Mouse (Mus musculus) liver, postnatal 0 days (tissue): ENCODE results near the gene Spaca6. TPM values are rescaled to one million over a fixed set of nuclear protein-coding genes. Genes with fewer than 3 reads are reported as not detected.

Source experiments
- ATAC-seq: fragments of 200-750 bp; cut with Nextera tagmentation; 2 replicates; pipeline ENCODE4 v1.8.0; 2017; ENCODE audit warnings: mild to moderate bottlenecking, moderate library complexity
- DNase-seq: peaks from one replicate; pipeline ENCODE4 v3.0.0-alpha.2; 2016
- H3K27ac ChIP-seq: fragments of 300-500 bp; sonication (generic); 2 replicates; pipeline ENCODE4 v1.5.1; 2014; ENCODE audit warnings: antibody characterized with exemption, moderate library complexity, mild to moderate bottlenecking, low read depth
- H3K27me3 ChIP-seq: fragments of 300-500 bp; sonication (generic); 2 replicates; pipeline ENCODE4 v1.6.1; 2014; ENCODE audit warnings: low read length, control low read depth, mixed read lengths; ENCODE audit not compliant: insufficient read depth
- H3K36me3 ChIP-seq: fragments of 300-500 bp; sonication (generic); replicated peaks from 2 replicates; pipeline ENCODE4 v1.6.1; 2014; ENCODE audit warnings: mild to moderate bottlenecking, control low read depth, low read length, moderate library complexity, mixed read lengths; ENCODE audit not compliant: insufficient read depth
- H3K4me1 ChIP-seq: fragments of 300-500 bp; sonication (generic); 2 replicates; pipeline ENCODE4 v1.6.1; 2014; ENCODE audit warnings: antibody characterized with exemption, mild to moderate bottlenecking, control low read depth; ENCODE audit not compliant: insufficient read depth
- H3K4me2 ChIP-seq: fragments of 300-500 bp; sonication (generic); 2 replicates; pipeline ENCODE4 v1.6.1; 2014; ENCODE audit warnings: low read depth, mild to moderate bottlenecking, low read length, moderate library complexity, mixed read lengths
- H3K4me3 ChIP-seq: fragments of 300-500 bp; sonication (generic); 2 replicates; pipeline ENCODE4 v1.5.1; 2014; ENCODE audit warnings: low read depth, low read length
- H3K9ac ChIP-seq: fragments of 300-500 bp; sonication (generic); replicated peaks from 2 replicates; pipeline ENCODE4 v1.6.1; 2014; ENCODE audit warnings: mild to moderate bottlenecking, moderate library complexity
- H3K9me3 ChIP-seq: fragments of 300-500 bp; sonication (generic); 2 replicates; pipeline ENCODE4 v1.6.1; 2016; ENCODE audit warnings: mild to moderate bottlenecking, control low read depth, low read length, mixed read lengths
- CTCF ChIP-seq: sonication (generic); IDR thresholded peaks from 2 replicates; pipeline ENCODE4 v1.5.1; 2016; ENCODE audit warnings: antibody characterized with exemption, low read depth
- EP300 ChIP-seq: IDR thresholded peaks from 2 replicates; pipeline ENCODE4 v1.6.1; 2016; ENCODE audit warnings: antibody characterized with exemption, low read depth, mild to moderate bottlenecking
- whole genome bisulfite sequencing: fragments of 180-500 bp; shearing (Covaris S2); extraction: QIAGEN DNeasy Blood & Tissue Kit; methylation state at CpG from one replicate; pipeline ENCODE4 v1.1.7; 2014; ENCODE audit not compliant: insufficient replicate concordance; 5-methylcytosine and 5-hydroxymethylcytosine counted together
- microRNA counts: library from miRNA; unstranded; fragments of <30 nt; microRNA quantifications from one replicate; lab custom pipeline; 2015
- microRNA-seq: library from miRNA; unstranded; fragments of <30 nt; microRNA quantifications from one replicate; pipeline ENCODE4, GENCODE M21; 2016
- polyA plus RNA-seq: library from polyadenylated mRNA; unstranded; fragments of >200 nt; fragmentation: Nextera tagmentation; extraction: Ambion mirVana; gene quantifications from 2 replicates; pipeline ENCODE4 v1.2.1, GENCODE M21; 2015

Gene Spaca6
- polyA plus RNA-seq, 1 experiment from 2014 or later: 2.1 TPM

GRCm38 (mm10) chr17:17883840-17884239 lies 56.9 kb downstream of the Spaca6 start, which contains the start of gene Fpr1:
Gene Fpr1 (minus strand): TSS chr17:17883940.
- H3K36me3 ChIP-seq: no peaks in the 10 kb centered on the region
- DNase-seq (no peak), ATAC-seq (no peak)
- H3K4me1 ChIP-seq: no peaks in the 10 kb centered on the region
- peak within 1 kb of the TSS; percentile 26; the same call in 1 of the 2 replicates for H3K27ac ChIP-seq
- 37% methylated on average over 1 of the region's 1 CpGs for WGBS
- no peak within 1 kb of the TSS; the same call in 1 of the 2 replicates for H3K9ac ChIP-seq
- peak within 1 kb of the TSS; percentile 19 for H3K4me3 ChIP-seq
- H3K9me3 ChIP-seq: no peaks in the 10 kb centered on the region
- no peak for TF ChIP-seq CTCF
- TF ChIP-seq EP300: no peak
- peak within 1 kb of the TSS; percentile 28; the same call in 1 of the 2 replicates for H3K4me2 ChIP-seq
- no peaks in the 10 kb centered on the region for H3K27me3 ChIP-seq

DNA sequence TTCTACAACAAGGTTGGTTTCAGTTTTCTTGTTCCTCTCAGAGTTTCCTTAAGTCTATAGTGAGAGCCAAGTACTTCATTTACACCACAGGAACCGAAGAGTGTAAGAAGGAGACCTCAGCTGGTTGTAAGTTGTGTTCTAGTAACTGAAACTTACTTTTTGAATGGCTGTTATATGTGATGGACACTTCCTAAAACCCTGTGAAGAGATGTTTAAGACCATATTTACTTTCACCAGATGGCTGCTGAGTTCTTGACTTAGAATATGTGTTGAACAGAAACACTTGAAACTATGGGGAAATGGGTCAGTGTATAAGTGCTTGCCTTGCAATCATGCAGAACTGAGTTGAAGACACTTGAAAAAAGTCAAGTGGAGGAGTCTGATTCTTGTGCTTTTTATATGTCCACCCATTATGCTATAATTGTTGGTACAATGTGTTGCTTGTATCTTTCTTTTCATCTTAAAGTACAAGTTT lies 60.9 kb downstream of the Spaca6 start, which contains the start of the genes Fpr2 and Fpr3:
TSS of gene Fpr2 (plus strand) at position 51 of the 475 bp plus-strand sequence.
TSS of gene Fpr3 (plus strand) at position 79 of the 475 bp plus-strand sequence.
- peak within 1 kb of the TSS; percentile 58; the same call in 1 of the 2 replicates for H3K27ac ChIP-seq
- H3K4me3 ChIP-seq: no peak within 1 kb of the TSS
- no peaks in the 10 kb centered on the region for H3K4me1 ChIP-seq
- ATAC-seq (no peak), DNase-seq (no peak)
- H3K36me3 ChIP-seq: no peaks in the 10 kb centered on the region
- no peak within 1 kb of the TSS for H3K9ac ChIP-seq
- TF ChIP-seq CTCF: no peak
- no peak for TF ChIP-seq EP300
- no peak within 1 kb of the TSS for H3K4me2 ChIP-seq
- no peaks in the 10 kb centered on the region for H3K27me3 ChIP-seq
- WGBS: 55% methylated on average over 1 of the region's 1 CpGs
- no peaks in the 10 kb centered on the region for H3K9me3 ChIP-seq

DNA sequence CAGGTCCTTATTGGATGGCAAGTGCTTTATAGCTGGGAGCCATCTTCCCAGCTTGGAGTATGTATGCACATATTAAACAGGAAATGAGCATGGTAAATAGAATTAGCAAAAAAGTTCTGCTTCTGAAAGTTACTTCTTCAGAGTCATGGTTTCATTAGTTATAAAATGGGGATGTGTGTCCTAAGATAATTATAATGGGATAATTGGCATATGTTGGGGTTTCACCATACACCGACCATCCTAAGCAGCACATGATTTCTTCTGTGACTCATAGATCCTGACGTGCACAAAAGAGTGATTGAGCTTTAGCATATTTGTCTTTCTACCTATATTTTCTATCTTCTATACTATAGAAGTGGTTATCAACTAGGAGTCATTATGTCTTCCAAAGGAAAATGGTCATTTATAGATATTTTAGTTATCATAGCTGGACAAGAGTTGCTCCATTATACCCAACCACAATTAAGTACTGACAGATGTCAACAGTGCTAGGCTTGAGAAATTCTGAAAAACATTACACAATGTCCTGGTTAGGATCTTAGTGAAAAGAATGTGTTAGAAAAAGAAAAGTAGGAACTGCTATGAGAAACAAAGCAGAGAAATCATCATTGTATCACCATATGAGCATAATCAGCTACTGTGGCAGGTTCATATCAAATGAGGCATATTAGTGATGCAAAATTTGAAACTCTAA lies 62.9 kb downstream of the Spaca6 start:
- 66% methylated on average over 2 of the region's 2 CpGs for WGBS

More for the DNA sequence above, 62.9 kb downstream of the Spaca6 start:
- no peaks in the 10 kb centered on the region for H3K4me1 ChIP-seq
- no peaks in the 10 kb centered on the region for H3K36me3 ChIP-seq
- H3K4me2 ChIP-seq: peak overlapping the region; percentile 22; the same call in 1 of the 2 replicates
- no peaks in the 10 kb centered on the region for H3K27me3 ChIP-seq
- no peak for TF ChIP-seq EP300
- TF ChIP-seq CTCF: no peak
- H3K9me3 ChIP-seq: no peaks in the 10 kb centered on the region
- no peak overlapping the region for H3K9ac ChIP-seq
- ATAC-seq: 0 out of 2 replicates have a peak, but pooled peaks have one; percentile 40
- no peak for DNase-seq
- no peak overlapping the region for H3K27ac ChIP-seq
- no peak overlapping the region for H3K4me3 ChIP-seq

MicroRNAs encoded within 50 kb of the gene (microRNA counts, 519-probe panel; counts per million panel counts)
- microRNA mmu-let-7e (lab: Ali Mortazavi, UCI) (7,383 counts per million, percentile 87 among the panel's probes with 10 or more counts), microRNA mmu-miR-125a-3p (lab: Ali Mortazavi, UCI) (2,359 counts per million, percentile 21 among the panel's probes with 10 or more counts), microRNA mmu-miR-125a-5p (lab: Ali Mortazavi, UCI) (7,875 counts per million, percentile 91 among the panel's probes with 10 or more counts), microRNA mmu-miR-99b (lab: Ali Mortazavi, UCI) (6,110 counts per million, percentile 72 among the panel's probes with 10 or more counts)

Small RNA genes lying within 50 kb of the gene (microRNA-seq; reads per million reads assigned to microRNA genes)
- not detected for gene Gm25927
- 3,060 reads per million, percentile 83 among the genes with 10 or more reads in this experiment for gene Mir125a
- gene Mir99b: 13,991 reads per million, percentile 94 among the genes with 10 or more reads in this experiment
- not detected for gene Mirlet7e

Other genes starting within 250 kb of the Spaca6 start
- gene Lnpep, start 202.1 kb upstream of the Spaca6 start, polyA plus RNA-seq: 2.4 and 3.1 TPM in 2 replicates
- gene Vmn2r90, start 123.4 kb upstream of the Spaca6 start, polyA plus RNA-seq: not detected in 2 replicates
- gene Has1, start 28.0 kb downstream of the Spaca6 start, polyA plus RNA-seq: 0.08 and 0.09 TPM in 2 replicates
- 13.3 and 13.7 TPM in 2 replicates for gene Fpr1, start 56.8 kb downstream of the Spaca6 start, polyA plus RNA-seq
- gene Fpr2, start 60.7 kb downstream of the Spaca6 start, polyA plus RNA-seq: 9.3 and 10.3 TPM in 2 replicates
- not detected in 2 replicates for gene Fpr3, start 60.7 kb downstream of the Spaca6 start, polyA plus RNA-seq
- not detected in 2 replicates for gene Fpr-rs4, start 194.6 kb downstream of the Spaca6 start, polyA plus RNA-seq
- gene Vmn2r124, start 222.3 kb downstream of the Spaca6 start, polyA plus RNA-seq: not detected in 2 replicates